Mouse (Mus musculus): ENCODE data around the gene Zbtb20. TPM values are rescaled to one million over a fixed set of nuclear protein-coding genes. Genes with fewer than 3 reads are reported as not detected.

Zbtb20 gene
- total and polyA plus RNA-seq, 2 experiments from 2014 or later: 19.8 to 45.8 TPM

DNA sequence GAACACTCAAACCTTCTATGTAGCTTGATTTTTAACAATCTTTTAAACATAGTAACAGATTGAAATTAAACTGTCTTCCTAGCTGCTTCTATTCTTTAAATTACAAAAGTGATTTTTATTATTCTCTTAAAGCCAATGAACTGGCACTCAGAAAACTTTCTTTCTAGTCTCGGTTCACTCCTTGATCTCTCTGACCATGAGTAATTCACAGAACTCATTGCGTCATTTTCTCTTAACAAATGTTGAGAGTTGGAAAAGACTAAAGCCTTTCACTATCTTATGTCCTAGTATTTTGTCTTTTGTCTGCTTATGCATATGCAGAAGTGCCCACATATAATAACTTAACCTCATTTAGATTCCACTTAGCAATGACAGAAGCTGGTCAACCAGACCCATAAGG, 525.3 kb downstream of the Zbtb20 start:
- H3K9me3 ChIP-seq (replicated peaks; ENCODE audit: control insufficient read depth, low read length): no peaks in the 10 kb centered on the region
- no peaks in the 10 kb centered on the region for H3K4me1 ChIP-seq (ENCODE audit: control insufficient read depth, insufficient read depth)
- ATAC-seq (ENCODE audit: insufficient read depth, low read depth): no peak
- no peak overlapping the region for H3K9ac ChIP-seq (replicated peaks; ENCODE audit: low read depth, low read length)
- WGBS: 91% methylated on average over 2 of the region's 2 CpGs
- no peak overlapping the region for H3K27ac ChIP-seq (ENCODE audit: low read depth)
- H3K27me3 ChIP-seq (ENCODE audit: control insufficient read depth, insufficient read depth, low read length): no peaks in the 10 kb centered on the region
- no peaks in the 10 kb centered on the region for H3K36me3 ChIP-seq (replicated peaks; ENCODE audit: control insufficient read depth, insufficient read depth, low read length)
- no peak overlapping the region for H3K4me3 ChIP-seq (ENCODE audit: low read depth, low read length)
- no peak overlapping the region for H3K4me2 ChIP-seq (ENCODE audit: low read depth, low read length)
- DNase-seq (ENCODE audit: low spot score): no peak
- TF ChIP-seq CTCF (IDR thresholded peaks at IDR 0.05; ENCODE audit: low read depth): no peak
- TF ChIP-seq EP300 (IDR thresholded peaks at IDR 0.05; ENCODE audit: low read depth): no peak

DNA sequence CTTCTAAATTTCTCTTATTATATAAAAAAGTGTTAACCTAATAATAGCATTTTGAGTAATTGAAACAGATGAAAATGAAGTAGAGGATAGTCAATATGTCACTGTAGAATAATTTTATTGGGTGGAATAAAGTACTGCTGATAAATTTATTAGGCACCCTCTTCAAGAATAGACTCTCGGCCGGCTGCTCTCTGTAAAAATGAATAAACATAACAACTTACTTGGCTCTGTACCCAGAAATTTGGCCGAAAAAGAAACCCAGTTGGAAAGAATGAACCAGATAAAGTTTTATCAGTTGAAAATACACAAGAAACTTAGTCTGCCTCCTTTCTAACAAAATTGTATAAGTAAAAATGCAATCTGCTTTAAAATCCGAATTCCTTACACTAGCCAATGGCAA, 527.2 kb downstream of the Zbtb20 start:
- Histone ChIP-seq H3K27ac (ENCODE audit: low read depth) (no peak overlapping the region), H3K4me3 (ENCODE audit: low read depth, low read length) (no peak overlapping the region), H3K27me3 (ENCODE audit: control insufficient read depth, insufficient read depth, low read length) (no peaks in the 10 kb centered on the region), H3K4me1 (ENCODE audit: control insufficient read depth, insufficient read depth) (peaks cover 11% of the 10 kb centered on the region), H3K36me3 (replicated peaks; ENCODE audit: control insufficient read depth, insufficient read depth, low read length) (no peaks in the 10 kb centered on the region), H3K9ac (replicated peaks; ENCODE audit: low read depth, low read length) (no peak overlapping the region), H3K4me2 (ENCODE audit: low read depth, low read length) (no peak overlapping the region), H3K9me3 (replicated peaks; ENCODE audit: control insufficient read depth, low read length) (no peaks in the 10 kb centered on the region)
- TF ChIP-seq CTCF (IDR thresholded peaks at IDR 0.05; ENCODE audit: low read depth) (no peak), EP300 (IDR thresholded peaks at IDR 0.05; ENCODE audit: low read depth) (no peak)
- 57% methylated on average over 4 of the region's 4 CpGs for WGBS
- ATAC-seq (ENCODE audit: insufficient read depth, low read depth) (no peak), DNase-seq (ENCODE audit: low spot score) (no peak)

DNA sequence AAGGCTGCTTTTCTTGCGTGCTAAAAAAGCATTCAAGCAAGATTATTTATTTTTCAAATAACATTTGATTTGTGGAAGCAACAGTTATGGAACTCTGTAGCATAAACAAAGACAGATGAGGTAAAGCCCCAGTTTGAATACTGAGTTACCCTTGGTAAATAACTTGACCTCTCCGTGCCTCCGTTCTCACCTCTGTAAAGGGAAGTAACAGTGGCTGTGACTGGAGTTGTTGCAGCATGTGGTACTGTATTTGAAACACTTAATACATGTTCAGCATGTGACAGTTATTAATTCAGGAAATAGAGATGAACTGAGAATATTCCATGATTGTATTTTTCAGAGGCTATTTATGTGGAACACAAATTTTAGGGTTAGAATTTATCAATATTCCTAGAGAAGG, 529.4 kb downstream of the Zbtb20 start:
- Histone ChIP-seq H3K4me3 (ENCODE audit: low read depth, low read length) (no peak overlapping the region), H3K4me2 (ENCODE audit: low read depth, low read length) (no peak overlapping the region), H3K9me3 (replicated peaks; ENCODE audit: control insufficient read depth, low read length) (no peaks in the 10 kb centered on the region), H3K27ac (ENCODE audit: low read depth) (no peak overlapping the region), H3K9ac (replicated peaks; ENCODE audit: low read depth, low read length) (no peak overlapping the region), H3K27me3 (ENCODE audit: control insufficient read depth, insufficient read depth, low read length) (no peaks in the 10 kb centered on the region), H3K4me1 (ENCODE audit: control insufficient read depth, insufficient read depth) (peaks cover 15% of the 10 kb centered on the region), H3K36me3 (replicated peaks; ENCODE audit: control insufficient read depth, insufficient read depth, low read length) (no peaks in the 10 kb centered on the region)
- 88% methylated on average over 3 of the region's 3 CpGs for WGBS
- ATAC-seq (ENCODE audit: insufficient read depth, low read depth): no peak
- TF ChIP-seq EP300 (IDR thresholded peaks at IDR 0.05; ENCODE audit: low read depth) (no peak), CTCF (IDR thresholded peaks at IDR 0.05; ENCODE audit: low read depth) (no peak)
- no peak for DNase-seq (ENCODE audit: low spot score)

DNA sequence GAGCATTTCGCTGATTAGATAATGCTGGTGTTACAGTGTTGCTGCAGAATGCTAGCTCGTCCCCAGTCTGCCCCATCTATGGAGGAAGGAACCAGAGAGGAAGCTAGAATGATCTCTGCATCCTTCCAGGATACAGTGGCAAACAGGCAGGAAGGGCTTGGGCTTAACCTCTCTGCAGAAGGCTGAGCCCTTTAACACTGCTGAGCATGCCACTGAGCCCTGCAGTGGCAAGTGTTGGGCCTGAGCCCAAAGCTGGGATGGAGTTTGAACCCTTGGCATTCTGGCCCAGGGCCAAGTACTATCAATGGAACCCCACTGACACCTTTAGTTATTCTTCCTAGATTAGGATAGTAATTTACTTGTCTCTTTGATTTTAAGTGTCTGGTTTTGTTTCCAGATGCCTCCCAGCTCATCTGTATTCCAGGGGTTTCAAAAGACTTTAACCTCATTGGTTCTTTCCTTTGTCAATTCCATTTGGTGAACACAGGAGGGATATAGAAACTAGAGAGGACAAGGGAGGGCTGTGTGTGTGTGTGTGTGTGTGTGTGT, 532.0 kb downstream of the Zbtb20 start:
- no peak overlapping the region for H3K4me2 ChIP-seq (ENCODE audit: low read depth, low read length)
- WGBS: 25% methylated on average over 2 of the region's 2 CpGs
- DNase-seq (ENCODE audit: low spot score) (no peak), ATAC-seq (ENCODE audit: insufficient read depth, low read depth) (no peak)
- H3K27me3 ChIP-seq (ENCODE audit: control insufficient read depth, insufficient read depth, low read length): no peaks in the 10 kb centered on the region
- no peak overlapping the region for H3K9ac ChIP-seq (replicated peaks; ENCODE audit: low read depth, low read length)
- no peak for TF ChIP-seq CTCF (IDR thresholded peaks at IDR 0.05; ENCODE audit: low read depth)
- no peak for TF ChIP-seq EP300 (IDR thresholded peaks at IDR 0.05; ENCODE audit: low read depth)
- H3K4me1 ChIP-seq (ENCODE audit: control insufficient read depth, insufficient read depth): peaks cover 15% of the 10 kb centered on the region
- no peaks in the 10 kb centered on the region for H3K9me3 ChIP-seq (replicated peaks; ENCODE audit: control insufficient read depth, low read length)
- H3K4me3 ChIP-seq (ENCODE audit: low read depth, low read length): no peak overlapping the region
- no peaks in the 10 kb centered on the region for H3K36me3 ChIP-seq (replicated peaks; ENCODE audit: control insufficient read depth, insufficient read depth, low read length)
- 0 out of 2 replicates have a peak overlapping the region, but pooled peaks have one; percentile 3 for H3K27ac ChIP-seq (ENCODE audit: low read depth)

DNA sequence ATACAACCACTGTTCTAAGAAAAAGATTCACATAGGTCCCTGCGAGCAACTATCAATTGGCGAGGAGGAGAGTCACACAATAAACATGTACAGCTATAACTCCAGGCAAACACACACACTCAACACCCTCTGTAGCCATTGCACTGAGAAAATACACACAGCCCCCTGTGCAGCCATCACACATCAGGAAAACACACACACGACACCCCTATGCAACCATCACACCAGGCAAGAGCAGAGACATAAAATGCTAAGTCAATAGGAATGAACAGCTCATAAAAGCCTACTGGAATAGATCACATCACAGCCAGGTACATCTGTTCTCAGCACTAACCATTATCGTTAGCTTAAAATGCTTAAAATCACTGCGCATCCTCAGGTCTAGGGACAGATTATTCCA, 532.9 kb downstream of the Zbtb20 start:
- WGBS: 88% methylated on average over 5 of the region's 5 CpGs
- Histone ChIP-seq H3K9me3 (replicated peaks; ENCODE audit: control insufficient read depth, low read length) (no peaks in the 10 kb centered on the region), H3K36me3 (replicated peaks; ENCODE audit: control insufficient read depth, insufficient read depth, low read length) (no peaks in the 10 kb centered on the region), H3K4me2 (ENCODE audit: low read depth, low read length) (no peak overlapping the region), H3K9ac (replicated peaks; ENCODE audit: low read depth, low read length) (no peak overlapping the region), H3K27me3 (ENCODE audit: control insufficient read depth, insufficient read depth, low read length) (no peaks in the 10 kb centered on the region), H3K4me3 (ENCODE audit: low read depth, low read length) (no peak overlapping the region), H3K27ac (ENCODE audit: low read depth) (no peak overlapping the region), H3K4me1 (ENCODE audit: control insufficient read depth, insufficient read depth) (peaks cover 15% of the 10 kb centered on the region)
- no peak for TF ChIP-seq EP300 (IDR thresholded peaks at IDR 0.05; ENCODE audit: low read depth)
- no peak for TF ChIP-seq CTCF (IDR thresholded peaks at IDR 0.05; ENCODE audit: low read depth)
- DNase-seq (ENCODE audit: low spot score) (no peak), ATAC-seq (ENCODE audit: insufficient read depth, low read depth) (no peak)

Data from heart, postnatal 0 days (tissue).